Mouse (Mus musculus) thymus, adult 2 months (tissue): ENCODE results near the gene Tbk1. TPM values are rescaled to one million over a fixed set of nuclear protein-coding genes. Genes with fewer than 3 reads are reported as not detected.

Experiments used
- DNase-seq: peaks from one replicate; pipeline ENCODE4 v3.0.0; 2021
- H3K27ac ChIP-seq: fragments of 200-500 bp; 2 replicates; pipeline ENCODE4 v1.5.1; 2012; ENCODE audit warnings: low read length, control low read depth; ENCODE audit not compliant: control insufficient read depth, insufficient read depth
- H3K27me3 ChIP-seq: fragments of 200-500 bp; 2 replicates; pipeline ENCODE4 v1.6.1; 2012; ENCODE audit warnings: mild to moderate bottlenecking, low read length, moderate library complexity, mixed read lengths; ENCODE audit not compliant: control insufficient read depth, insufficient read depth
- H3K36me3 ChIP-seq: fragments of 200-500 bp; 2 replicates; pipeline ENCODE4 v1.6.1; 2012; ENCODE audit warnings: mild to moderate bottlenecking, low read length, moderate library complexity; ENCODE audit not compliant: control insufficient read depth, insufficient read depth
- H3K4me1 ChIP-seq: fragments of 200-500 bp; replicated peaks from 2 replicates; pipeline ENCODE4 v1.6.1; 2012; ENCODE audit warnings: low read length; ENCODE audit not compliant: control insufficient read depth, insufficient read depth
- H3K4me3 ChIP-seq: fragments of 200-500 bp; 2 replicates; pipeline ENCODE4 v1.5.1; 2012; ENCODE audit warnings: mild to moderate bottlenecking, low read length, control low read depth, moderate library complexity; ENCODE audit not compliant: control insufficient read depth, insufficient read depth
- CTCF ChIP-seq: fragments of 200-500 bp; IDR thresholded peaks from 2 replicates; pipeline ENCODE4 v1.5.1; 2012; ENCODE audit warnings: mild to moderate bottlenecking, control low read depth, low read length, moderate library complexity, borderline replicate concordance; ENCODE audit not compliant: control insufficient read depth, poor library complexity, insufficient read depth; ENCODE audit errors: extremely low read depth
- POLR2A ChIP-seq: fragments of 200-500 bp; IDR thresholded peaks from 2 replicates; pipeline ENCODE4 v1.6.1; 2012; ENCODE audit warnings: mild to moderate bottlenecking, low read length, control low read depth, moderate library complexity; ENCODE audit not compliant: control insufficient read depth, poor library complexity, insufficient read depth; ENCODE audit errors: extremely low read depth
- WGBS: fragments of 180-500 bp; shearing (Covaris S2); methylation state at CpG from one replicate; pipeline ENCODE4 v1.1.7; 2018; 5-methylcytosine and 5-hydroxymethylcytosine counted together
- polyA plus RNA-seq: library from polyadenylated mRNA; depleted of rRNA; stranded (reverse); fragments of >200 nt; gene quantifications from 2 replicates; pipeline ENCODE4 v1.2.3, GENCODE M21; 2012

Gene Tbk1
- polyA plus RNA-seq, 1 experiment, result 16.4 TPM

DNA sequence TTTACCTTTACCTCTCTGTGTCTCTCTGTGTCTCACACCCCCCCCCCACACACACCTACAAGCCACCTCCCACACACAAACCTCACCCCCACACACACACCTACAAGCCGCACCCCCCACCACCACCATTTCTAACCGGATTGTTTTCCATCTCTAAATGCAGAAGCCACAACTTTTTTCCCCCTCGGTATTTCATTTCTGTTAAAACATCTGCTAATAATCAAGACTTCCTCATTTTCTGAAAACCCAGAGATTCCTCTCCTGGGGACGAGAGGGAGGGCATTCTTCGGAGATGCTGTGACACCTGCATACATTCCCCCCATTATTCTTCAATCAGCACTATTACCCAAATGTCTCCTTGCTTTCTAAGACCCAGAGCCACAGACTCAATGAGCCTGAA lies 55.0 kb downstream of the Tbk1 start:
- Histone ChIP-seq H3K27ac (no peak overlapping the region), H3K36me3 (no peaks in the 10 kb centered on the region), H3K4me1 (no peaks in the 10 kb centered on the region; the same call in 1 of the 2 replicates), H3K27me3 (no peaks in the 10 kb centered on the region), H3K4me3 (no peak overlapping the region)
- DNase-seq, result no peak
- 6% methylated on average over 5 of the region's 5 CpGs for WGBS
- no peak for TF ChIP-seq POLR2A
- TF ChIP-seq CTCF, result no peak

GRCm38 (mm10) chr10:121530365-121531003 lies 56.1 kb downstream of the Tbk1 start:
- no peak for TF ChIP-seq CTCF
- TF ChIP-seq POLR2A, result no peak
- Histone ChIP-seq H3K4me3 (no peak overlapping the region), H3K27ac (no peak overlapping the region), H3K27me3 (no peaks in the 10 kb centered on the region), H3K36me3 (no peaks in the 10 kb centered on the region), H3K4me1 (no peaks in the 10 kb centered on the region; the same call in 1 of the 2 replicates)
- 51% methylated on average over 8 of the region's 8 CpGs for WGBS
- no peak for DNase-seq

- WGBS, result 100% methylated on average over 1 of the region's 1 CpGs
- TF ChIP-seq CTCF (no peak), POLR2A (no peak)
Observed at GRCm38 (mm10) chr10:121529261-121529660, 57.3 kb downstream of the Tbk1 start.

DNA sequence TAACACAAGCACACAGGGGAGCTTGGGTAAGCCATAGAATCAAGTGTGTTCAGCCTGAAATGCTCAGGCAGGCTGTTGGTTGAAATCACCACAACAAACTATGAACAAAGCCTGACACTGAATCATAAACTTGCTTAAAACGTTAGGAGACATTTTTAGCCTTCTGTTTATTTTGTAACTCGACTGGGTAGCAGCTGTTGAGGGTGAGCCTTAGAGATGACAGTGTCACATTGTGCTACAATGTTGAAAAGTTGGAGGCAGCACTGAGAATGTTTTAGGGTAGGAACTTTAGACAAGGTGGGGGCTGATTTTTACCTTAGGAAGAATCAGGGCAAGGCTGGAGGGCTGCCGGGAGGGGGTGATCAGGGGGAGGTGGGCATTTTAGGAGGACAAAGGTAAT lies 58.1 kb downstream of the Tbk1 start:
- Histone ChIP-seq H3K27me3 (no peaks in the 10 kb centered on the region), H3K36me3 (no peaks in the 10 kb centered on the region), H3K4me1 (no peaks in the 10 kb centered on the region; the same call in 1 of the 2 replicates), H3K4me3 (no peak overlapping the region), H3K27ac (no peak overlapping the region)
- WGBS, result 85% methylated on average over 3 of the region's 3 CpGs
- no peak for DNase-seq
- TF ChIP-seq POLR2A (no peak), CTCF (no peak)

More at GRCm38 (mm10) chr10:121529261-121529660, 57.3 kb downstream of the Tbk1 start:
- H3K4me1 ChIP-seq, result no peaks in the 10 kb centered on the region; the same call in 1 of the 2 replicates
- H3K4me3 ChIP-seq, result no peak overlapping the region
- no peak overlapping the region for H3K27ac ChIP-seq
- H3K27me3 ChIP-seq, result no peaks in the 10 kb centered on the region
- no peak for DNase-seq
- H3K36me3 ChIP-seq, result no peaks in the 10 kb centered on the region

- no peak overlapping the region for H3K27ac ChIP-seq
- no peaks in the 10 kb centered on the region; the same call in 1 of the 2 replicates for H3K4me1 ChIP-seq
- WGBS, result 76% methylated on average over 6 of the region's 6 CpGs
- no peaks in the 10 kb centered on the region for H3K36me3 ChIP-seq
- TF ChIP-seq CTCF (no peak), POLR2A (no peak)
- no peak overlapping the region for H3K4me3 ChIP-seq
- peak; percentile 22 for DNase-seq
- H3K27me3 ChIP-seq, result no peaks in the 10 kb centered on the region
Observed at GRCm38 (mm10) chr10:121527114-121527513, 59.5 kb downstream of the Tbk1 start.

- H3K36me3 ChIP-seq, result no peaks in the 10 kb centered on the region
- no peak overlapping the region for H3K27ac ChIP-seq
- no peak for DNase-seq
- WGBS, result 89% methylated on average over 12 of the region's 12 CpGs
- TF ChIP-seq POLR2A (no peak), CTCF (no peak)
- H3K27me3 ChIP-seq, result no peaks in the 10 kb centered on the region
- H3K4me3 ChIP-seq, result no peak overlapping the region
- H3K4me1 ChIP-seq, result peaks cover 2% of the 10 kb centered on the region
Observed at GRCm38 (mm10) chr10:121520923-121521585, 65.5 kb downstream of the Tbk1 start.
